Mouse (Mus musculus) olfactory bulb, adult 2 months (tissue): ENCODE results near the gene Nt5m.

ENCODE experiments used
- CTCF ChIP-seq: fragments of 200-500 bp; IDR thresholded peaks from 2 replicates; pipeline ENCODE4 v1.5.1; 2012; ENCODE audit warnings: low read depth, mild to moderate bottlenecking, low read length, moderate library complexity; ENCODE audit not compliant: insufficient read depth
- POLR2A ChIP-seq: fragments of 200-500 bp; IDR thresholded peaks from 2 replicates; pipeline ENCODE4 v1.6.1; 2012; ENCODE audit warnings: mild to moderate bottlenecking, low read depth, low read length, moderate library complexity; ENCODE audit not compliant: insufficient read depth

DNA sequence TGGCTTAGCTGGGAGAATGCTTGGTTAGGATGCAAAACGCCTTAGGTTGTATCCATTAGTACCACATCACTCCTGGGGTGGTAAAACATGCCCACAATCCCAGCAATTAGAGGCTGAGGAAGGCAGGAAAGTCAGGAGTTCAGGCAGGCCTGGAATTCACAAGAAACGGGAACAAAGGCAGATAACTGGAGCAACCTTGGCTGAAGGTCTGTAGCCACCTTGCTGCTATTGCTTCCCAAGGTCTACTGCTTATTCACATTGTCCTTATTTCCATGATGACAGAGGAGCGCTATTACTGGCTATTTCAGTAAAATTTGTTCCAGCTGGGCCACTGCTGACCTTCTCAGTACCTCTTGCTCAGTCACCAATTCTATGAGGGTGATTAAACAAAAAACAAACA, 26.0 kb upstream of the Nt5m start:
- no peak for TF ChIP-seq CTCF
- TF ChIP-seq POLR2A, result no peak
